Mouse (Mus musculus) heart, postnatal 0 days (tissue): ENCODE data around the gene Rbpjl.

ENCODE experiments used
- CTCF ChIP-seq: IDR thresholded peaks from 2 replicates; pipeline ENCODE4 v1.5.1; 2016; ENCODE audit warnings: antibody characterized with exemption, control low read depth, low read depth
- EP300 ChIP-seq: IDR thresholded peaks from 2 replicates; pipeline ENCODE4 v1.6.1; 2016; ENCODE audit warnings: antibody characterized with exemption, low read depth

DNA sequence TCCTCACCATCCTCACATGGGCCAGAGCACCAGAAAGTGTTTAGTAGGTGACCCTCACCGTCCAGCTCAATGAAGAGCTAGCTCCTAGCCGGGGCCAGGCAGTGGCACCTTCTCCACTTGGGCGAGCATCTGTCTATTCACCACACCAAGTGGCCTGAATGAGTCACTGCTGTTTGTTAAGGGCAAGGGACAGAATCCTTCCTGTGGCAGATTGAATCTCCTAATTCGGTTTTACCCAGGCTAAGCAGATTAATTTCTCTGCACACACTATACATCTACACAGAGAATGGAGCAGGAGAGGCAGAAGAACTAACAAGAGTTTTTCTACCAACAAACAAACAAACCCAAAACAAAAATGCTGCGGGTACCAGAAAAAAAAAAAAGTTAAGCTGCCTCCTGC, 24.0 kb downstream of the Rbpjl start:
- TF ChIP-seq EP300 (no peak), CTCF (no peak)
